Mouse (Mus musculus): ENCODE data around the gene Itga2. TPM values are rescaled to one million over a fixed set of nuclear protein-coding genes. Genes with fewer than 3 reads are reported as not detected.

The Itga2 gene
- polyA plus RNA-seq, 2 experiments, result 3.8 to 3.9 TPM

DNA sequence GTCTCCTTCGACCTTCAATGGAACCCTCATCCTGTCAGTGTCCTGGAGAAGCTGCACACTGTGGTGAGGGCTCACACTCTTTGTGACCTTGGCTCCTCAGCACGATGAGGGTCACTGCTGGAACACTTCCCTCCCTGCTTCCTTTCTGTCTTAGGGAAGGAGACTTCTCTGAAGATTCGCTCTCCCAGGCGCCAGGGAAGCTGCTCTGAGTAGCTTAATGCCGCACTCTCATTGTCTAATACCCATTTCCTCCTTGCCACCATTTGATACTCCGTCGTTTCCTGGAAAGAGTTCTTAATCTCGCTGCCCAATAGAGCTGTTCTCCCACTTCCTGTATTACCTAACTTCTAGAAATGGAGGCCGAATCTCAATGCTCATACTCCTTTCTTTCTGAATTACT lies 46.7 kb downstream of the Itga2 start:
- Histone ChIP-seq H3K9ac (ENCODE audit: low read depth, low read length, severe bottlenecking) (no peak overlapping the region), H3K36me3 (ENCODE audit: control insufficient read depth, insufficient read depth, low read length) (no peaks in the 10 kb centered on the region), H3K27ac (replicated peaks; ENCODE audit: low read depth, low read length) (no peak overlapping the region), H3K9me3 (ENCODE audit: control insufficient read depth, low read length) (no peaks in the 10 kb centered on the region), H3K4me1 (ENCODE audit: control insufficient read depth, insufficient read depth, low read length) (no peaks in the 10 kb centered on the region), H3K27me3 (ENCODE audit: control insufficient read depth, insufficient read depth, low read length) (no peaks in the 10 kb centered on the region), H3K4me3 (replicated peaks; ENCODE audit: low read length) (no peak overlapping the region), H3K4me2 (replicated peaks; ENCODE audit: low read depth, low read length, severe bottlenecking) (no peak overlapping the region)
- ATAC-seq (ENCODE audit: low FRiP score, low read depth) (no peak), DNase-seq (ENCODE audit: low spot score) (no peak)
- 67% methylated on average over 9 of the region's 9 CpGs for WGBS
- TF ChIP-seq POLR2A (IDR thresholded peaks at IDR 0.05; ENCODE audit: borderline replicate concordance, extremely low read depth, insufficient read depth, insufficient read length), result no peak

- no peaks in the 10 kb centered on the region for H3K27me3 ChIP-seq (ENCODE audit: control insufficient read depth, insufficient read depth, low read length)
- no peak for ATAC-seq (ENCODE audit: low FRiP score, low read depth)
- H3K27ac ChIP-seq (replicated peaks; ENCODE audit: low read depth, low read length), result no peak overlapping the region
- H3K9ac ChIP-seq (ENCODE audit: low read depth, low read length, severe bottlenecking), result no peak overlapping the region
- H3K36me3 ChIP-seq (ENCODE audit: control insufficient read depth, insufficient read depth, low read length), result no peaks in the 10 kb centered on the region
- H3K4me2 ChIP-seq (replicated peaks; ENCODE audit: low read depth, low read length, severe bottlenecking), result no peak overlapping the region
- H3K4me3 ChIP-seq (replicated peaks; ENCODE audit: low read length), result no peak overlapping the region
- no peak for DNase-seq (ENCODE audit: low spot score)
- 84% methylated on average over 11 of the region's 11 CpGs for WGBS
- no peak for TF ChIP-seq POLR2A (IDR thresholded peaks at IDR 0.05; ENCODE audit: borderline replicate concordance, extremely low read depth, insufficient read depth, insufficient read length)
- no peaks in the 10 kb centered on the region for H3K9me3 ChIP-seq (ENCODE audit: control insufficient read depth, low read length)
- no peaks in the 10 kb centered on the region for H3K4me1 ChIP-seq (ENCODE audit: control insufficient read depth, insufficient read depth, low read length)
Observed at GRCm38 (mm10) chr13:114878667-114879066, 53.2 kb downstream of the Itga2 start.

DNA sequence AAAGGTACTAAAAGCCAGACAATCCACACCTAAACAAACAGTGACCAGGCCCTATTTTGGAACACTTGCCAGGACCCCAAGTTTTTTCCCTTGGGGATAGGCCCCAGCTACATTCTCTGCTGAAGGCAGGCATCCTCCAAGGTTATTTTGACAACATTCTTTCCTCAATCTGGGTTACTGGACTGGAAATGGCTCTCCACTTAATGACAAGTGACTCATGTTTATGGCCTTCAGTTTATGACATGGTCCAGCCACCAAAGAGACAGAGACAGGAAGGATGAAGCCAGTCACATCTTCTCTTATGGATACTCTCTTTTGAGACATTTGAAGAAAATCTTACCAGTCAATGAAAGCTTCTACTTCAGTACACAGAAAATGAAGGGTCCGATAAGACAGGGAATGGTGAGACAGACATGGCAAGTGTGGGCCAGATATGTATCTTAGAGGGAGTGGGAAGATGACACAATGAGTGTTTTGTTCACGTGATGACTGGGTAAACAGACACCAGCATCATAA lies 55.8 kb downstream of the Itga2 start:
- Histone ChIP-seq H3K4me2 (replicated peaks; ENCODE audit: low read depth, low read length, severe bottlenecking) (no peak overlapping the region), H3K9me3 (ENCODE audit: control insufficient read depth, low read length) (no peaks in the 10 kb centered on the region), H3K36me3 (ENCODE audit: control insufficient read depth, insufficient read depth, low read length) (no peaks in the 10 kb centered on the region), H3K27me3 (ENCODE audit: control insufficient read depth, insufficient read depth, low read length) (no peaks in the 10 kb centered on the region), H3K9ac (ENCODE audit: low read depth, low read length, severe bottlenecking) (no peak overlapping the region), H3K4me3 (replicated peaks; ENCODE audit: low read length) (no peak overlapping the region), H3K27ac (replicated peaks; ENCODE audit: low read depth, low read length) (no peak overlapping the region), H3K4me1 (ENCODE audit: control insufficient read depth, insufficient read depth, low read length) (no peaks in the 10 kb centered on the region)
- 83% methylated on average over 2 of the region's 2 CpGs for whole genome bisulfite sequencing
- TF ChIP-seq POLR2A (IDR thresholded peaks at IDR 0.05; ENCODE audit: borderline replicate concordance, extremely low read depth, insufficient read depth, insufficient read length), result no peak
- DNase-seq (ENCODE audit: low spot score), result no peak
- ATAC-seq (ENCODE audit: low FRiP score, low read depth), result no peak

DNA sequence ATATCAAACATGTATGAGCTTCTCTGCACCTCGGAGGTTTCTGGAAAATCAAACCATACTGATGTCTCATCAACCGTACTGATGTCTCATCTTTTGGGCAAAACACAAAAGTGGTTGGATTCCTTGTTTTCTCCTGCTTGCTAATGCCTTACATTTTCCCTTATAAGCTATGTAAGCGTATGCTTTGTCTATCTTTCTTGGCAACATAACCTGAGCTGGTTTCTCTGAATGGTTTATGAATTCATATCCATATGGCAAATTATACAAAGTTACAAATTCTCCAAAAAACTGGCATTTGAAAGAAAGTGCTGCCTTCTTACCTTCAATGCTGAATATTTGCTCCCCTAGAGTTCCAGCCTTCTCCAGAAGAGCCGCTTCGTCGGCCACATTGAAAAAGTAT lies 57.2 kb downstream of the Itga2 start:
- 86% methylated on average over 6 of the region's 6 CpGs for WGBS
- H3K27ac ChIP-seq (replicated peaks; ENCODE audit: low read depth, low read length), result no peak overlapping the region
- no peak overlapping the region for H3K9ac ChIP-seq (ENCODE audit: low read depth, low read length, severe bottlenecking)
- no peak for TF ChIP-seq POLR2A (IDR thresholded peaks at IDR 0.05; ENCODE audit: borderline replicate concordance, extremely low read depth, insufficient read depth, insufficient read length)
- DNase-seq (ENCODE audit: low spot score) (no peak), ATAC-seq (ENCODE audit: low FRiP score, low read depth) (no peak)
- H3K4me3 ChIP-seq (replicated peaks; ENCODE audit: low read length), result no peak overlapping the region
- no peaks in the 10 kb centered on the region for H3K4me1 ChIP-seq (ENCODE audit: control insufficient read depth, insufficient read depth, low read length)
- no peaks in the 10 kb centered on the region for H3K27me3 ChIP-seq (ENCODE audit: control insufficient read depth, insufficient read depth, low read length)
- H3K36me3 ChIP-seq (ENCODE audit: control insufficient read depth, insufficient read depth, low read length), result no peaks in the 10 kb centered on the region
- no peak overlapping the region for H3K4me2 ChIP-seq (replicated peaks; ENCODE audit: low read depth, low read length, severe bottlenecking)
- no peaks in the 10 kb centered on the region for H3K9me3 ChIP-seq (ENCODE audit: control insufficient read depth, low read length)

- no peak for TF ChIP-seq POLR2A (IDR thresholded peaks at IDR 0.05; ENCODE audit: borderline replicate concordance, extremely low read depth, insufficient read depth, insufficient read length)
- no peaks in the 10 kb centered on the region for H3K27me3 ChIP-seq (ENCODE audit: control insufficient read depth, insufficient read depth, low read length)
- no peaks in the 10 kb centered on the region for H3K9me3 ChIP-seq (ENCODE audit: control insufficient read depth, low read length)
- H3K4me3 ChIP-seq (replicated peaks; ENCODE audit: low read length), result no peak overlapping the region
- no peak for ATAC-seq (ENCODE audit: low FRiP score, low read depth)
- no peaks in the 10 kb centered on the region for H3K4me1 ChIP-seq (ENCODE audit: control insufficient read depth, insufficient read depth, low read length)
- H3K27ac ChIP-seq (replicated peaks; ENCODE audit: low read depth, low read length), result no peak overlapping the region
- WGBS, result 87% methylated on average over 4 of the region's 4 CpGs
- no peak for DNase-seq (ENCODE audit: low spot score)
- no peaks in the 10 kb centered on the region for H3K36me3 ChIP-seq (ENCODE audit: control insufficient read depth, insufficient read depth, low read length)
- no peak overlapping the region for H3K9ac ChIP-seq (ENCODE audit: low read depth, low read length, severe bottlenecking)
- H3K4me2 ChIP-seq (replicated peaks; ENCODE audit: low read depth, low read length, severe bottlenecking), result no peak overlapping the region
Observed at GRCm38 (mm10) chr13:114857525-114857924, 74.4 kb downstream of the Itga2 start.

DNA sequence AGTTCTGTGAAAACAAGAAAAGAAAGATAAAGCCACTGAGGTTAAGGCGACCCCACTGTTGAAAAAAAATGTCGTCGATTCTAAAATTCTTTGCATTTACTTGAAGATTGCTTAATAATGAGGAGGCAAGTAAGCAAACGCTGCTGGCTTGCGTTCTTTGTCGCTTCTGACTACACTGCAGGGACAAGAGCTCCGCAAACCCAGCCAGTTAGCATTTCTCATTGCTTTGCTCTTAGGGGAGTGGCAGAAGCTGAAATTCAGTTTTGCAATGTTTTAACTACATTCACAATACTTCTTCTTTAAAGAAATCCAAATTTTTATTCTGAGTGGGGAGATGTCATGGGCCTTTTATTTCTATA lies 75.7 kb downstream of the Itga2 start:
- no peak for TF ChIP-seq POLR2A (IDR thresholded peaks at IDR 0.05; ENCODE audit: borderline replicate concordance, extremely low read depth, insufficient read depth, insufficient read length)
- Histone ChIP-seq H3K4me3 (replicated peaks; ENCODE audit: low read length) (no peak overlapping the region), H3K27me3 (ENCODE audit: control insufficient read depth, insufficient read depth, low read length) (no peaks in the 10 kb centered on the region), H3K9me3 (ENCODE audit: control insufficient read depth, low read length) (no peaks in the 10 kb centered on the region), H3K4me2 (replicated peaks; ENCODE audit: low read depth, low read length, severe bottlenecking) (no peak overlapping the region), H3K36me3 (ENCODE audit: control insufficient read depth, insufficient read depth, low read length) (no peaks in the 10 kb centered on the region), H3K27ac (replicated peaks; ENCODE audit: low read depth, low read length) (no peak overlapping the region), H3K4me1 (ENCODE audit: control insufficient read depth, insufficient read depth, low read length) (no peaks in the 10 kb centered on the region), H3K9ac (ENCODE audit: low read depth, low read length, severe bottlenecking) (no peak overlapping the region)
- DNase-seq (ENCODE audit: low spot score) (no peak), ATAC-seq (ENCODE audit: low FRiP score, low read depth) (no peak)
- 53% methylated on average over 7 of the region's 7 CpGs for WGBS
